Mouse (Mus musculus) heart, adult 2 months (tissue): ENCODE measurements around the gene Tmsb4x. TPM values are rescaled to one million over a fixed set of nuclear protein-coding genes. Genes with fewer than 3 reads are reported as not detected.

Experiments used
- DNase-seq, 2 experiments: peaks; one replicate each; pipeline ENCODE4 v3.0.0; 2021
- H3K27ac ChIP-seq: fragments of 200-600 bp; 2 replicates; pipeline ENCODE4 v1.8.1; 2022
- H3K27me3 ChIP-seq: fragments of 200-500 bp; 2 replicates; pipeline ENCODE4 v1.6.1; 2012; ENCODE audit warnings: mild to moderate bottlenecking, low read length, inconsistent platforms, mixed read lengths; ENCODE audit not compliant: control insufficient read depth, insufficient read depth
- H3K36me3 ChIP-seq: fragments of 200-500 bp; 2 replicates; pipeline ENCODE4 v1.6.1; 2012; ENCODE audit warnings: low read length, inconsistent platforms; ENCODE audit not compliant: control insufficient read depth, insufficient read depth
- H3K4me1 ChIP-seq: fragments of 200-500 bp; 2 replicates; pipeline ENCODE4 v1.6.1; 2011; ENCODE audit warnings: low read length; ENCODE audit not compliant: control insufficient read depth, insufficient read depth
- H3K4me3 ChIP-seq: fragments of 200-600 bp; 2 replicates; pipeline ENCODE4 v1.8.1; 2022
- H3K79me2 ChIP-seq: fragments of 200-500 bp; replicated peaks from 2 replicates; pipeline ENCODE4 v1.6.1; 2012; ENCODE audit warnings: mild to moderate bottlenecking, inconsistent platforms, low read length, moderate library complexity, mixed read lengths; ENCODE audit not compliant: control insufficient read depth, insufficient read depth
- H3K9ac ChIP-seq: fragments of 200-500 bp; 2 replicates; pipeline ENCODE4 v1.6.1; 2012; ENCODE audit warnings: low read depth, mild to moderate bottlenecking, control low read depth, inconsistent platforms, low read length, mixed read lengths
- CTCF ChIP-seq: fragments of 200-600 bp; IDR thresholded peaks from 2 replicates; pipeline ENCODE4 v1.8.1; 2022; ENCODE audit warnings: antibody characterized with exemption, mild to moderate bottlenecking, moderate library complexity
- EP300 ChIP-seq: fragments of 200-500 bp; IDR thresholded peaks from 2 replicates; pipeline ENCODE4 v1.6.1; 2011; ENCODE audit warnings: low read depth, low read length, control low read depth; ENCODE audit not compliant: insufficient read depth
- POLR2A ChIP-seq: fragments of 200-500 bp; IDR thresholded peaks from 2 replicates; pipeline ENCODE4 v1.6.1; 2011; ENCODE audit warnings: mild to moderate bottlenecking, low read depth, low read length, control low read depth; ENCODE audit not compliant: insufficient read depth
- WGBS: fragments of 180-500 bp; shearing (Covaris S2); methylation state at CpG from one replicate; pipeline ENCODE4 v1.1.7; 2018; 5-methylcytosine and 5-hydroxymethylcytosine counted together
- intact Hi-C: fragments of 180-260 bp; cut with DNase I; formaldehyde crosslinking; loops from one replicate; pipeline ENCODE4 v1.15.1; 2025
- long read RNA-seq: library from polyadenylated mRNA; stranded (forward); transcript quantifications from one replicate; pipeline ENCODE4 v2.0.0, GENCODE M21; 2021
- polyA plus RNA-seq: library from polyadenylated mRNA; depleted of rRNA; stranded (reverse); fragments of >200 nt; gene quantifications from 2 replicates; pipeline ENCODE4 v1.2.3, GENCODE M21; 2012; rRNA removed
- total RNA-seq, 2 experiments: library from RNA; stranded (reverse); gene quantifications; 2 replicates each; pipeline ENCODE4 v1.2.3; 2021

Gene Tmsb4x
- total RNA-seq (100 to 1,000 TPM; 435 to 610 TPM), polyA plus RNA-seq (211 and 313 TPM in 2 replicates)
- long read RNA-seq, transcript Tmsb4x-201 (3 exons, 768 nt) = major isoform, 145 of 167 reads
- long read RNA-seq, partial matches to known transcripts = 0 of 167 reads
- long read RNA-seq, other reads (novel, unspliced or antisense) = 22 of 167 reads

DNA sequence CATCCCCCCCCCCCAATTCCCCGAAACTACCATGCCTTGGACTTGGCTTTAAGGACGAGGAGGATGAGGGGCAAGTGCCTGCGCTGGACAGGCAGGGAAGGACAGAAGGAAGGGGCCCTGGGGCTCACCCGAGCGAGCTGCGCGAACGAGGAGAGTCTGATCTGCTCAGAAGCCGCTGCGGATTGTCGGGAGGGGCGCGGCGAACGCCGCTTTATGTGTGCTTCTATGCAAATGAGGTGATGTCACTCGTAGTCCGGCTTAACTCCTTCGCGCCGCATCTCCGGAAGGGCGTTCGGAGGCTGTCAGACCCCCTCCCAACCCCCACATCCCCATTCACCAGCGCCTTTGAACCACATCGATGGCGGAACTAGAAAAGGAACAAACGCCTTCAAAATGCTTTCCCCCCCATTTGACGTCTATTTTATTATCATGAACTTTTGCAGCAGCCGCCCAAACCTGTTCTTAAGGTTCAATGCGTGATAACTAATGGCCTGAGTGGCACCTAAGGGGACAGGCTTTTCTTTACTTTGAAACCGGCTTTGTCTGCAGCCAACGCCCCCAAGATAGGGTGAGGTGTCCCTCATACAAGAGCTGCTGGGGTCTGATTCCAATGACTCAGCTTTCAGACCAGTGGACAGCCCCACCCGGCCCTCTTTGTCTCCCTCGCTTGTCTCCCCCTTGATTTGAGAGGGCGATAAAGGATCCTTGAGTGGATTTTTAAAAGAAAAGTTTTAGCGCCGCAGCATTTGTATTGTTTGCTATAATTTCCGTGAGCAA, at the start of gene Tmsb4x:
Gene Tmsb4x, minus strand, starts transcription at position 338 of the 777 bp plus-strand sequence.
- no peaks in the 10 kb centered on the region for H3K27me3 ChIP-seq
- H3K27ac ChIP-seq = peak within 1 kb of the TSS; percentile 94
- intact Hi-C loops = loop anchor here (10.0 kb wide), 3 partner anchors 54 to 174 kb away; no protein-coding TSS in a partner anchor
- H3K4me3 ChIP-seq = peak within 1 kb of the TSS; percentile 56
- H3K36me3 ChIP-seq = peaks cover 8% of the 10 kb centered on the region
- H3K4me1 ChIP-seq = peaks cover 8% of the 10 kb centered on the region
- TF ChIP-seq POLR2A (peak; percentile 100), EP300 (peak; percentile 73; the same call in 1 of the 2 replicates), CTCF (no peak)
- H3K9ac ChIP-seq = peak within 1 kb of the TSS; percentile 98
- H3K79me2 ChIP-seq = no peaks in the 10 kb centered on the region
- DNase-seq = peak; percentile 89 to 90
- WGBS = 14% methylated on average over 39 of the region's 39 CpGs

DNA sequence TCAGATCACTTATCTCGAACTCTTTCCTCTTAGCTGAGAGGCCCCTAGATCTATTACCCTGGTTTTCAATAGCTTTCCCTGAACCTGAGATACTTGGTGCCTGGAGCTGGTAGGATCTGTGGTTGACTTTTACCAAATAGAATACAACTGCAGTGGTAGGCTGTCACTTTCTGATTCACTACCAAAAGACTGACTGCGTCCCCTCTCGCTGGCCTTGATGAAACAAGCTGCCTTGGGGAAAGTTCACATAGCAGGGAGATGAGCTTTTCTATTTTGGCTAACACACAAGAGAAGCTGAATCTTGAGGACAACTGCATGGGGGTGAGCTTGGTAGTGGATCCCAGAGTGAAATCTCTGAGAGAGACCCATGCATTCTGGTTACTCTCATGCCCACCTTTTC, 32.6 kb upstream of the Tmsb4x start:
- Histone ChIP-seq H3K4me3 (no peak overlapping the region), H3K27ac (no peak overlapping the region), H3K4me1 (no peaks in the 10 kb centered on the region), H3K9ac (no peak overlapping the region), H3K79me2 (no peaks in the 10 kb centered on the region), H3K27me3 (no peaks in the 10 kb centered on the region), H3K36me3 (no peaks in the 10 kb centered on the region)
- no peak for TF ChIP-seq POLR2A
- TF ChIP-seq CTCF = no peak
- no peak for TF ChIP-seq EP300
- WGBS = 93% methylated on average over 3 of the region's 3 CpGs
- intact Hi-C loops = no loop called here
- no peak for DNase-seq

DNA sequence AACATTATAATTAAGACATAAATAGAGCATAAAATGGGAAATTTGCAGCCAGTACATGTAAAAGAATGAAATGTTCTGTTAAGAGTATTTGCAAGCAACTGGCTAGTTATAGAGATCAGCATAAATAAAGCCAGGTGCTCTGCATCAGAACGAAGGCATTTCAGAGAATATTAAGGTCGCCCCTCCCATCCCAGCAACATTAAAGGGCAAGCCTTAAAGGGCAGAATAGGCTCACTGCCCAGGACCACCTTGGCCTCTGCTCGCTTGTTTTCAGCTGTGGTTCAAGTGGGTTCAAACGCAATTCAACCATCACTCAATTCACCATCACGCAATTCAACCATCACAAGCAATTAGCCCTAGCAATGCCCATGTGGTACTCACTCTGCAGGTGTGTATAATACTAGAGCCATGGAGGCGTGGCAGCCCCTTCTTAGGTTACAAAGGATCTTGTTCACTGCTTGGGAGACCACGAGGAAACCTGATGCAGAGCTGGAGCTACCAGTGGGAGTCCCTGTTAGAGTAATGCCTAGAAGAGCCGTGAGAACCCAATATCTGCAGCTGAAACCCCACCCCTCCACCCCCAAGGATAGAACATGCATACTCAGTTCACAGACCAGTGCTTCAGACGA, 30.3 kb upstream of the Tmsb4x start:
- Histone ChIP-seq H3K4me3 (no peak overlapping the region), H3K27me3 (no peaks in the 10 kb centered on the region), H3K79me2 (no peaks in the 10 kb centered on the region), H3K9ac (no peak overlapping the region), H3K36me3 (no peaks in the 10 kb centered on the region), H3K27ac (no peak overlapping the region), H3K4me1 (no peaks in the 10 kb centered on the region)
- no peak for TF ChIP-seq POLR2A
- no peak for TF ChIP-seq CTCF
- no peak for TF ChIP-seq EP300
- DNase-seq = no peak
- 69% methylated on average over 9 of the region's 9 CpGs for WGBS
- intact Hi-C loops = loop anchor here (10.0 kb wide), 2 partner anchors 435 to 1075 kb away; no protein-coding TSS in a partner anchor

DNA sequence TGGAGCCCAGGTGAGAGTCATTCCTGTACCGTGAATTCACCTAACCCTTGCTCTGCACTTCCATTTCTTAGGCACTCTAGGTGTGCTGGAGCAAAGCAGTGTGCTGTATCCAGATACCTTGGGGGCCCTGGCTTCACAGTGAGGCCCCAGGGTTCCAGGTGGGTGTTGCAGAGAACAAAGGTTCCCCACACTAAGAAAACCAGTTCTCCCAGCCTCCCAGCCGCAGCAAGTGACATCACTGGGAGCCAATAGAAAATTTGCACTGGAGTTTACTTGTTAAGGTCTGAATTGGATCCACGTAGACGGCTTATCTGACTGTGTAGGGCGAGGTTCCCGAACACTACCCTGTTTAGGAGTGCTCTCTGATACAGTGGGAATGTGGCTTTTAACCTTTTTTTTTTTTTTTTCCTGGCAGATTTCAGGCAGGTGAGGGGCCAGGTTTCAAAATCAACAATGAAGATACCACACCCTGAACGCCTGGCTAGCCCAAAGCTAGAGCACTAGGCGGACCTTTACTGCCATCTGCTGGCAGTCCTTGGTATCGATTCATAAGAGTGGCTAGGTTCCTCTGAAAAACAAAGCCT, 24.1 kb upstream of the Tmsb4x start:
- WGBS = 29% methylated on average over 9 of the region's 9 CpGs
- Histone ChIP-seq H3K36me3 (no peaks in the 10 kb centered on the region), H3K4me3 (no peak overlapping the region), H3K79me2 (no peaks in the 10 kb centered on the region), H3K27ac (no peak overlapping the region), H3K9ac (no peak overlapping the region), H3K4me1 (no peaks in the 10 kb centered on the region), H3K27me3 (no peaks in the 10 kb centered on the region)
- intact Hi-C loops = loop anchor here (1.0 to 10.0 kb wide), 3 partner anchors 428 to 1068 kb away; no protein-coding TSS in a partner anchor
- peak; percentile 83 for TF ChIP-seq CTCF
- TF ChIP-seq POLR2A = no peak
- peak; percentile 65 to 75 for DNase-seq

DNA sequence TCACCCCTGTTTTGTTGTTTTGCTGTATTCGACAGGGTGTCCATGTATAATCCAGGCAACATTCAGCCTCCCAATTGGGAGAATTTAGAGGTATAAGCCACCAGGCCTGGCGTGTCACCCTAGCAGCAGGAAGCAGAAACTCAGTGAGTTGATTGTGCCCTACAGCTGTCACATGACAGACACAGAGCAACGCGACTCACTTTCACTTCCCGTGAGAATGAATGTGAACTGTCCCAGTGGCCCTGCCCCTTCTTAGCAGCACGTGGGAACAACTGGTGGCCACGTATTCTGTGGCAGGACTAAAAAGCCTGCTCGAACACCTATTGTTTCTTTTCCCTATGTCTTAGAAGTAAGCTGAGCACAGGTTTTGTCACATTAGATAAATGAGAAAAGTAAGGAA, 22.0 kb upstream of the Tmsb4x start:
- no peaks in the 10 kb centered on the region for H3K4me1 ChIP-seq
- no peaks in the 10 kb centered on the region for H3K27me3 ChIP-seq
- H3K27ac ChIP-seq = no peak overlapping the region
- H3K9ac ChIP-seq = no peak overlapping the region
- TF ChIP-seq POLR2A (no peak), CTCF (no peak)
- 39% methylated on average over 8 of the region's 8 CpGs for WGBS
- no peak overlapping the region for H3K4me3 ChIP-seq
- peak in 1 of 2 experiments; percentile 45 for DNase-seq
- H3K79me2 ChIP-seq = no peaks in the 10 kb centered on the region
- intact Hi-C loops = loop anchor here (10.0 kb wide), 2 partner anchors 426 to 1066 kb away; no protein-coding TSS in a partner anchor
- H3K36me3 ChIP-seq = no peaks in the 10 kb centered on the region
